Mouse (Mus musculus) heart, adult 8-10 months (tissue): ENCODE data around the gene Cotl1. TPM values are rescaled to one million over a fixed set of nuclear protein-coding genes. Genes with fewer than 3 reads are reported as not detected.

Experiments
- DNase-seq: peaks from one replicate; pipeline ENCODE4 v3.0.0; 2022; ENCODE audit warnings: low spot score
- total RNA-seq, 4 experiments: library from RNA; stranded (reverse); gene quantifications; 2 replicates each; pipeline ENCODE4 v1.2.4; 2022

Gene Cotl1
- total RNA-seq, 4 experiments from 2014 or later: 9.6 to 26.9 (median 11.3) TPM

DNA sequence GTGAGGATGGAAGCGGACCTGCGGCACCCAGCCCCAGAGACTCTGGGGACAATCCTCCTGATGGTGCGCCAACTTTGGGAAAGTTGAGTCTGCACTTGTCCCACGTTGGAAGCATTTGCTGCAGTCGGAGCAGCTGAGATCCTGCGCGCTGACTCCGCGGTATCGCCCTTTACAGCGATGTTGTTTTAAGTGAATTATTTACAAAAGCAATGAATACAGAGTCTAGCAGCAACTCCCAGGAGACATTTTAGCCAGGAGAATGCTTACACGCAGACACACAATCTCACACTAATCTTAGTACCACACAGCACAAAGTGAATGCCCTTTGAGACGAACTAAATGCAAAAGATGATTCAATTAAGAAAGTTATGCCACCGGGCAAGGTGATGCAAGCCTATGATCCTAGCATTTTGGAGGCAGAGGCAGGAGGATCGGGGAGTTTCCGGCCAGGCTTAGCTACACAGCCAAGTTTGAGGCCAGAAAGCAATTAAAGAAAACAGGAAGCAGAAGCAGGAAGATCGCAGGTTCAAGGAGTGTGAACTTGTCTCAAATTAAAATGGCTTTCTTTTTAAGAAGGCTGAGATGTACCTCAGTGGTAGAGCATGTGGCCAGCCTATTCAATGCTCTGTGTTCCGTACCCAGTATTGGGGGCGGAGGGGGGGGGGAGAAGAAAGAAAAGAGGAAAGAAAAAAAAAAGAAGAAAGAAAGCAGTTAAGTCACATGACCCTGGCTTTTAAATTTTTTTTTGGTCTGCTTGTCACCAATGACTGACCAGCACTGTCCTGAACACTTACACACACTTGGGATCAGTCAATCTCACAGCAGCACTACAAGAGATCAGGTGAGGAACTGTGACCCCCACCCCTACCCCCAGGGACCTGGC is 2.0 kb downstream of the Cotl1 start:
- no peak for DNase-seq

DNA sequence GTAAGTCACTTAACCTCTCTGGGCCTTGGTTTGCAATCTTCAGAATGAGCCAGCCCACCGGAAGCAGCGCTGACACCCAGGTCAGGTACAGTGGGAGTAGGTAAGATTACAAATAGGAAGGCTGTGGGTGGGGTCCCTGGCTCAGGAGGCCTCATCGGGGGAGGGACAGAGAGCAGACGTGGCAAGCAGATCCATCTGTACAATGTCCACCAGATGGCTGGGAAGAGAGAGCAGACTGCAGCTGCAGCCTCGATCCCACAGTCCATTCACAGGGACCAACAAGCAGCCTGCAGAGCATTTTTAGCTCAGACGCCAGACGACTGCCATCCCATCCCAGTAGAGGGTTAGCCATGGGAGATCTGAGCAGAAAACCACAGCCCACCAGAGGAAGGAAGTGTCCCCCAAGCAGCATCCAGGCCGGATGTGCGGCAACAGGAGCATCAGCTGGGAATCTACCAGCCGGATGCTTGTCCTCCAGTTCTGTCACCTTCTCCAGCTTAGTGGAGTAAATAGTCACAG is 2.7 kb downstream of the Cotl1 start:
- DNase-seq: no peak

DNA sequence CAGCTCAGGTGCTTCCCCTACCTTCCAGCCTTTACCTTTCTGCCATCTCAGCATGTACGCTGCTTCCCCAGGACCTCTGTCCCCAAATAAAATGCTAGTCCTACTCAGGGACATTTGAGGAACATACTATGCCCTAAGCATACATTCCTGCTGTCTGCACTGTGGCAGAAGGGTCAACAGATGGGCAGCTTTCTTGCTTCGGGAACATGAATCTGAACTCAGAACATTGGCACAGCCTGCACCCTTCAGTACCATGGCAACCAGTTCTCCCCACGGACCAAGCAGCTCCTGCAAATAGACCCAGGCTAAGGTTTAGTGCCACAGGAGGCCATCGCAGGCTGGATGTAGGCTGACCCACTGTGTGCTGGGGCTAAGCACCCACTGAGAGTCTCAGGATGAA is 3.5 kb downstream of the Cotl1 start:
- no peak for DNase-seq

DNA sequence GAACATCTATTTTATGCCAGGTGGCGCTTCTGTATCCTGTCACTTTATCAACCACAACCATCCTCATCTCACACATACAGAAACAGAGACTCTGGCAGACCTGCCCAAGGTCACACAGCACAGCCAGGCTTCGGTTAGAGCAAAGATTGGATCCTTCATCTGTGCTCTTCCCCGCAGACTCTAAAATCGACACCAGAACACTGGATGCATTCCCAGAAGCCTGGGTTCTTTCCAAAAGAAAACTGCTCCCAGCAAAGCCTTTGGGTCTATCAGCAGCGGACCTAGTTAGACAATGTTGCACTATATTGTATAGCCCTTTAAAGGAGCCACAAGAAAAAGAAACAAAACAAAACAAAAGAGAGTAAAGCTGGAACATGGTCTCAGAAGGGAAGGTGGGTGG is 5.1 kb downstream of the Cotl1 start:
- DNase-seq: no peak

DNA sequence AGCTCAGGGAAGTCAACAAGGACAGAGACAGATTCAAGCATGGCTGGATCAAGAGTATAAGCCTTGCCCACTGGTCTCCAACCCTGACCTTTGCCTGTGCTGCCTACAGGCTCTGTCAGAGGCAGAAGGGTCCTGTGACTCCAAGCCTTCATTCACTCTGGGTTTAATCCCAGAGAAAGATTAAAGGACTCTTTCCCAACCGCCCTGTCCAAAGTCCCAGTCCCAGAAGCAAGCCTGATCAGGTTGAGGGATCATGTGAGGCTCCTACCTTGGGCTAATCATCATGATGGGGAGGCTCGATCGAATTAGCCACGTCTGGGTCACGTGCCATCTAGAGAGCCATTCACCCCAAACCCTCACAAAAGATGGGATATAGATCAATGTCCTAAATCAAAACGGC is 5.7 kb downstream of the Cotl1 start:
- DNase-seq: no peak

DNA sequence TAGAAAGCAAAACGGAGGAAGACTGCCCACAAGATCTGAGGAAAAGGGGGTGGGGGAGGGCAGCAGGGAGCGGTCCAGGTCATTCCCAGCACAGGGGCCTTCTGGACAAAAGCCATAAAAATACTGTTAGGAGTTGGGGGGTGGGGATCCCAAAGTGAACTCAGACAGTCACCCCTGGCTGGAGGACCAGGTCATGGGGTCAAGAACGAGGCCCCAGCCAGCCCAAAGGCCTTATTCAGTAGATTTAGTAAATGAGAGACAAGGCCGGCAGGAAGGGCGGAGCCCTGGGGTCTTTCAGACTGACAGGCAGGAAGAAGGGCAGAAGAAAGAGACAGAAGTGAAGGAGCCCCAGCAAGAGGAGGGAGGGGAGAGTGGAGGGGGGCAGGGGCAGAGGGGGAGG is 7.4 kb downstream of the Cotl1 start:
- no peak for DNase-seq

DNA sequence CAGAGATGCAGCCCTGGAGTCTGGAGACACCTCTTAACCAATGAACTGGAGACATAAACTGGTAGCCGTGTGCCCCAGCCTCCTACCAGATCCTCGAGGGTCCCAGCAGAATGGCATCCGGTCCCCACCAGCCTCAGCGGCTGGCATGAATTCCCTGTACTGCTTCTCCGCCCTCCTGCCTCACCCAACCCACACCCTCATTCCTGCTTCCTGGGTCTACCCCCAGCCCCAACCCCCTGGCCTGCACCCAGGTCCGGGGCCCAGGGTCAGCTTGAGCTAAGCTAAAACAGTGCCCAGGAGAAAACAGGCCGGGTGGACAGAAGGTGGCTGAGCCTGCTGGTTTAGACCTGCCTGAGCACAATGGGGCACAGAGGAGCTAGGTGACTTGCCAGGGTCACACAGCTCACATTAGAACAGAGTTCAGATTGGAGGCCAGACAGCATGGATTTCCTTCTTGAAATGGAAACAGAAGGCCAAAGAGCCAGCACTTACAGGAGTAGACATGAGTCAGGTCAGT is 8.2 kb downstream of the Cotl1 start:
- no peak for DNase-seq

DNA sequence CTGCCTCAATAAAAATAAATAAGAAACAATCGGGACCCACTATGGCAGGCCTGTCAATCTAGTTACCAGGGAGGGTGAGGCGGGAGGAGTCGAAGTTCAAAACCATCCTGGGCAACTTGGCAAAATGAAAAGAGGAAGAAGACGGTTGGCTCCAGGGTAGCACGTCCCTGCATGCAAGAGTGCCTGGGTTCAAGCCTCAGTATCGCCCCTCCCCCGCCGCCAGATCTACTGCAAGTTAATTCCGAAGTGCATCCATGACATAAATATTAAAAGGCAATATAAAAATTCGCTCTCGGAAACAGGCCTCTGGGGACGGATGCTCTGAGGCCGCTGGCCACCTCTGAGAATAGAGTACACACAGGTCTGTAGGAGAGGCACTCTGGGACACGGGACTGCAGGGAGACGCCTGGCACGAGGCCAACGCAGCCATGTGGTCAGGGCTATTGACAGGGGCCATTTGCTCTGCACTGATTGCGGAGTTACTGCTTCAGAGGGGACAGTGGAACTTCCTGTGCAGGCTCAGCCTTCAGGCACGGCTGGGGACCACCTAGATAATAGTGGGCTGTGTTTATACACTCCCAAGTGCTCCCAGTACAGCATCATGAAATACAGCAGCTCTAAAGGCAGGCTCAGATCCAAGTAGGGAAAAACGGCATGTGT is 8.9 kb downstream of the Cotl1 start:
- peak; percentile 53 for DNase-seq

DNA sequence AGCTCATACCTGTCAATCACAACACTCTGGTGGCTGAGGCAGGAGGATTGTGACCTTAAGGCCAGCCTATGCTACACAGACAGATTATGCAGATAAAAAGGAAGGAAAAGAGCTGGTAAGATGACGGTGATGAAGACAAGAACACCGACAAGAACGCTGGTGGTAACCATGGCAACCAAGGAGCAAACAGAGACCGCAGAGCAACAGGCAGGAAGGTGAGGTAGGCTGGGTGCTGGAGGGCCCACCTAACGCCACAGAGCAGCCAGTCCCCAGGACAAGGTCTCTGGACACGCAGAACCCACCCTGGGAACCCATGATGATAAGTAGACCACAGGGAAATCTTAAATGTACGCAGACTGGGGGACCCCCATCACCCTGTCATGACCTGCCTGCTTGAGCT is 9.8 kb downstream of the Cotl1 start:
- DNase-seq: no peak

DNA sequence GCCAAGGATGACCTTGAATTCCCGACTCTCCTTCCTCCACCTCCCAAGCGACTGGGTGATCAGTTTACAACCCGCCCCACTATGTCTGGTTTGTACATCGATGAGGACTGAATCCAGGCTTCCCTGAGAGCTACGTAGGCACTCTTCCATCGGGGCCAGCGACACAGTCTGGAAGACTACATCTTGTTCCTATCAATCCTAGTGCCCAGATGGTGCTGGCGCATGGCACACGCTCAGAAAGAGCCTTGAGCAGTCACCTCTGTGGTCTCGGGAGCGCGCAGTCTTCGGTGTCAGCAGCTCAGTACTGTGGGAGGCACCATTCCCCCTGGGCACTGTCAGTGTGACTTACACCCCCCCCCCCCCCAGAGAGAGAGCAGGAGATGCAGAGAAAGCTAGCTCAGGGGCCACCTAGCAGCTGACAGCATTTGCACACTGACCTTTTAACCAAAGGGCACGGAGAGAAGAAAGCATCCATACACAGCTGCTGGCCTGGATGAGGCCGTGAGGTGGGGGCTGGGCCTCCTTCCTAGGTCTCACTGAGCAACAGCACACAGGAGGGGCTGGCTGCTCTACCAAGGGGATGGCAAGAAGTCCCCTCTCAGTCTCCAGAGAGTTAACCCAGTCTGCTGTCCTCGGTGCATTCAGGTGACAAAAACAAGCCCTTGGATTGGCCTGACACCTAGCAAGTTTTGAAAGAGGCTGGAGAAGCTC is 10.3 kb downstream of the Cotl1 start:
- no peak for DNase-seq

DNA sequence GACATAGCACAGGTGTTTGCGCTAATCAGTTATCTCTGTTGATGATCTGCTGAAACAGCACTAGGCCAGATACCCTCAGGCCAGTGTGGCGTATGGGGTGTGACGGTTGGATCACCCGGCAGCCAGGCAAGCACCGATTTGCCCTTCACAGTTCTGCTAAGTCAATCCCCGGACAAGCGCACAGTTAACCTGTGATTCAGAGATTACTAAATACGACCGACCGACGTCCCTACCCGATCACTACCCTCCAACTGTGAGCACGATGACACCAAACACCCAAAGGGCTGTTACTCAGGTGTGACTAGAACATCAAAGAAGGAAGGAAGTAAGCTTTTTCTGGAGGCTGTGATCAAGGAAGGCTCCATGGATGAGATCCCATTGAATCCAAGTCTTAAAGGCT is 10.9 kb downstream of the Cotl1 start:
- no peak for DNase-seq

DNA sequence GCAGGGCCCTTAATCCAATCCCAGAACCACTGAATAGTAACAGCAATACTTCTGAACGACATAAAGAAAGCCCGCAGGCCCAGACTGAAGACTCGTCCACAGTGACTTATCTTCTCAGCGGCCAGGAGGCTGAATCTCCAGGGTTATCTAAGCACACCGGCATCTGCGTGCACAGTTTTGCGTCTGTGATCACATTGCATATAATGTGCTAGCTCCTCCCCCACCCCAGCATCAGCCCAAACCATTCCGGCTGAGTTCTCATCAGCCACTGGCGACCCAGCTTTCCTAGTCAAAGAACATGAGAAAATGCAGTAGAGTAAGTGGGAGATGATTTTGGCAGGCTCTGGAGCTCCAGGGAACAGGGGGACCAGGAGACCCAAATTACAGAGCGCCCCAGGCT is 11.3 kb downstream of the Cotl1 start:
- DNase-seq: no peak

DNA sequence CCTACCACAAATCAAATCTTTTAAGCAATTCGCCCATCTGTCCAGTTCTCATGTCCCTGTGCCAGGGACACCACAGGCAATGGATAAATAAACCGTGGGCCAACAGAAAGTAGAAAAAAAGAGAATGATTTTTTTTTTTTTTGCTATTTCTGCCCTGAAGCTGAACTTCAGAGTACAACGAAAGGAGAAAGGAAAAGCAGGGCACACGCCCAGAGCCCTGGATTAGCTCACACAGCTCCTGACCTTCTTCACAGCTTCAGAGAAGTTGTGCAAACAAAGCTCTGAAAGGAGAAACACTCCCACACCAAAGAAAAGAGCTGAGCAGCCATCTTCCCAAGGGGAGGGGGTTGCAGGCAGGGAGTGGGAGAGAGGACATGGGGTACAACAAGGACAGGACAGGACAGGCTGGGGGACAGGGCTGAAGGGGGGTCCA is 12.6 kb downstream of the Cotl1 start:
- no peak for DNase-seq

DNA sequence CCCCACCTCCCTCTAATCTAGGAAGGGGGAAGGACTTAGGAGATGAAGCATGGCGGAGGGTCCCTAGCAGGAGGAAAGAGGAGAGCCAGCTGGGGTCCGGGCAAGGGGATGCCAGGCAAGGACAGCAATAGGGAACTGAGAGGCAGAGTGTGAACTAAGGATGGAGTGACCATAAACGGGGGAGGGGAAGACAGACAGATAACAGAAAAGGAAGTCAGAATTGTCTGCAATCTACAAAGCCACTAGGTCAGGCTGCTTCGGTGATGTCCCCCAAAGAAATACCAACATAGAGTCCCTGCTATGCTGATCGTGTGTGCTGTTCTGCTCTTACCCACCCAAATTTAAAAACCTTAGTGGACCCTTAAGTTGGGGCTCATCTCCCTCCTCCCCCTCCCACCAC is 13.4 kb downstream of the Cotl1 start:
- DNase-seq: no peak

DNA sequence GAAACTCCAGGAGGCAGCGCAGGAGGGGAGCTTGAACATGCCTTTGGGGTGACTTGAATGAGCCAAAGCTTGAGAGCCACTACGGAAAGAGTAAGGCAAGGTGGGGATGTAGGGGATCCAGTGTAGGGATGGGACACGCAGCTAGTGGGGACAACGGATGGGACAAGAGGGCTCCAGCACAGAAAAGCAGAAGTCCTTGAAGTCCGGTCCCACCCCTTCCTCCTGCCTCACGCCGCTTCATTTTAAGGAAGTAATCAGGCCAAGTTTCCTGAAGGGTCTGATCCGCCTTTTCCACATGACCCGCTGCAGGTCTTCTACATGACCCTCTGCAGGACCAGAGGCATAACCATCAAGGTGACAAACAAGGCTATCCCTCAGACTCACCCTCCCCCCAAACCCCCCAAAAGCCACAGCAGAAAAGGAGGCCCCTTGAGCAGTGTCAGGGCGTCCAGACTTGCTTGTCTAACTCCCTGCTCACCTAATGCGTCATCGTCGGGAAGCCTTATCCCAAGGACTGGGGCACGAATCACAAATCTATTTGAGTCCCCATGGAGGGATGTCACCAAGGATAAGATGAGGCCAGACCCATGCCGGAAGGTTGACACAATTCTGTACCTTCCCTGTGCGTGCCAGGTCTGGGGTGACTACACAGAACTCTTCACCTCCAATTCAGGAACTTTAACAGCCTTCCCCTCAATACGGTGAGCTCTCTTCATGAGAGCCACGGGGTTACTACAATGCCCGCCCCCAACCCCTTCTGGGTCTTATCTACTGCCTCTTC is 14.2 kb downstream of the Cotl1 start:
- DNase-seq: no peak

DNA sequence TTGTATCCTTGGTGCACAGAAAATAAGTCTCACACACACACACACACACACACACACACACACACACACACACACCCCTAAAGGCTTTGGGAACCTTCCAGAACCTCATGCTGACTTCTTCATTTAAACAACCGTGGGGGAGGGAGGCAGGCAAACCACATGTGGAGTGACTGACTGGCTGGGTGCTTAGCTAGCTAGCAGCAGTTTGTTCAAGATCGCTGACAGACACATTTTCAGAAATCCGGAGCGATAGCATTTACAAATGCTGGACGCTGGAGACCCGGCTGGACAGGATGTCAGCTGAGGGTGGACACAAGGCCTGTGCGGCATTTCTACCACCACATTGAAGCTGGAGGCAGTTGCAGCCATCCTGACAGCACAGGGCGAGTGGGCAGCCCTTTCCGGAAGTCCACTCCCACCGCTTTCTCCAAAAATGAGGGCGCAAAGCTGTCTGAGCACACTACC is 15.5 kb downstream of the Cotl1 start:
- peak; percentile 47 for DNase-seq

DNA sequence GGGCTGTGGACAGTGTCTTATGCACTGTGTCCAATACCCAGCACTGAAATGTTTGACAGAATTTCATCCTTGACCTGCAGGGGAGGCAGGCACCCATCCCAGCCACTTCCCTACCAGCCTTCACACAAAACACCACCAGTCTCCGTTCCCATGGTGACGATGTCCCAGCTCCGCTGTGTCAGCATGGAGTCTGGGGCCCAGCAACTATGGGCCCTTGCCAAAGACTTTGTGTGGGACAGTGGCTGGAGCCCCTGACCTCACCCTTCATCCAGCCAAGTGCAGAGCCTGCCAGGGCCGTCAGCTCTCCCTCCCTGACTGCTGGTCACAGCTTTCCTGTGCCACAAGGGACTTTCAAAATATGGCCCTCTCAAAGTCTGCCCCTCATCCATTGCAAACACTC is 16.2 kb downstream of the Cotl1 start:
- peak; percentile 53 for DNase-seq

DNA sequence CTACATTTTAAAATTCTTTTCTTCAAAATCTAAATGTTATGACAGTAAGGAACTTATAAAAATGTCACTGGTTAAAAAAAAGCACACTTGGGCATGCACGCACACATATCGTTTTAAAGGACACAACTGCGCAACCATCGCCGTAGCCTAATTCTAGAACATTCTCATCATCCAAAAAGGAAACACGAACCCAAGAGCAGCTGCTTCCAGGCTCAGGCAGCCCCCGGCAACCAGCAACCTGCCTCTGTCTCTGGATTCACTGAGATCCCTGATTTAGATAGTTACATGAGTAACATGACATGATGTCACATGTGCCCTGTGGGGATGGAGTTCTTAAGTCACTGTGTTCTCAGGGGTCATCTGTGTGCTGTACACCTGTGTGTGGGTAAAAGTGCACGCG is 17.1 kb downstream of the Cotl1 start:
- DNase-seq: no peak

DNA sequence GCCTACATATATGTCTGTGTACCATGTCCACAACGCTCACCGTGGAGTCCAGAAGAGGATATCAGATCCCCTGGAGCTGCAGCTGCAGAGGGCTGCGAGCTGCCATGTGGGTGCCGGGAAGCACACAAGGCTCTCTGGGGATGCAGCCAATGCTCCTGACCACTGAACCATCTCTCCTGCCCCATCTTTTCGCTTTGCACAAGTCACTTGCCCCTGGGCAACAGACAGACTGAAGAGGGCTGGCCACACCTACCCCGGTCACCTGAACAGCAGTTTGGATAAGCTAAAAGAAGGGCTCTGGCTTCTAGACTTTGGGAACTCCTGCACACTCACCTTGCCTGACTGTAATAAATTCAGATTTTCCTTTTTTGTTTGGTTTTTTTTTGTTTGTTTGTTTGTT is 18.7 kb downstream of the Cotl1 start:
- no peak for DNase-seq

DNA sequence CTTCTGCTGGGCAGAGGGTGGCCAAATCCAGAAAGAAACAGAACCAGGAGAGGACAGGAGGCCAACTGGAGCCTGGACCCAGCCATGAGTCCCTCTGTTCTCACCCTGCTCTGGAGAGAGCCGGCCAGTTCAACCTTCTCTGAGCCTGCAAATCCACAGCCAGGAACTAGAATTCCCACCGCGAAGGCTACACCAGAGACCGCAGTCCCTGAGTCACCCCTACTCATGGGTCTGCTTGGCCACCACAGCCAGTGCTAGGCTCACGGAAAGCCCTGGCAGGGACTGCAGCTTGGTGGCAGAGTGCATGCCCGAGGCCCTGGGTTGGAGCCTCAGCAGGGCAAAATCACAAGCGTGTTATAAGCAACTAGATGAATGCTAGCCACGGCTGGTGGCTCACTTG is 20.4 kb downstream of the Cotl1 start:
- DNase-seq: no peak

DNA sequence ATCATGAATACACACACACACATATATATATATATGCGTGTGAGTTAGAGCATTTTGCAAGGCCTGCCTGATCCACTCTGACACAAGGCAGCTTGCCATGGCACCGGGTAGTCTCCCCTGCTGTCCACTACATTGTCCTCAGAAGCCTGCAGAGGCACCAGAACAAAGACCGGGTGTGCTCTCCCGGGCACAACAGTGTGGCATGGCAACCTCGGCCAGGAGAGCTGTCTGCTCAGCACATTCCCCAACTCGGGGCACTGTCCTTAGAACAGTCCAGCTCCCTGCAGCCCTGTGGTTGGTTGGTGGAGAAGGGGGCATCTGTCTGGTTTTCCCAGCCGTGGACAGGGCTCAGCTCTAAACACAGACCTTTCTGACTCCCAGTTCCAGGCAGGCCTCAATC is 21.0 kb downstream of the Cotl1 start:
- DNase-seq: no peak
